Mouse (Mus musculus) bone marrow, adult 2 months (tissue): ENCODE data around the gene Rxrb.

Source experiments
- CTCF ChIP-seq: fragments of 200-500 bp; IDR thresholded peaks from 2 replicates; pipeline ENCODE4 v1.5.1; 2011; ENCODE audit warnings: low read length, control low read depth; ENCODE audit not compliant: control insufficient read depth, insufficient read depth
- POLR2A ChIP-seq: fragments of 200-500 bp; IDR thresholded peaks from 2 replicates; pipeline ENCODE4 v1.6.1; 2011; ENCODE audit warnings: low read depth, mild to moderate bottlenecking, control low read depth, low read length, borderline replicate concordance; ENCODE audit not compliant: control insufficient read depth

- 0 out of 2 replicates have a peak, but pooled peaks have one; percentile 1 for TF ChIP-seq CTCF
- peak; percentile 100 for TF ChIP-seq POLR2A
Observed at GRCm38 (mm10) chr17:34000150-34000537, 31.5 kb upstream of the Rxrb start, which contains the start of gene H2-K1.
